Mouse (Mus musculus): ENCODE results near the gene Gpc6.

DNA sequence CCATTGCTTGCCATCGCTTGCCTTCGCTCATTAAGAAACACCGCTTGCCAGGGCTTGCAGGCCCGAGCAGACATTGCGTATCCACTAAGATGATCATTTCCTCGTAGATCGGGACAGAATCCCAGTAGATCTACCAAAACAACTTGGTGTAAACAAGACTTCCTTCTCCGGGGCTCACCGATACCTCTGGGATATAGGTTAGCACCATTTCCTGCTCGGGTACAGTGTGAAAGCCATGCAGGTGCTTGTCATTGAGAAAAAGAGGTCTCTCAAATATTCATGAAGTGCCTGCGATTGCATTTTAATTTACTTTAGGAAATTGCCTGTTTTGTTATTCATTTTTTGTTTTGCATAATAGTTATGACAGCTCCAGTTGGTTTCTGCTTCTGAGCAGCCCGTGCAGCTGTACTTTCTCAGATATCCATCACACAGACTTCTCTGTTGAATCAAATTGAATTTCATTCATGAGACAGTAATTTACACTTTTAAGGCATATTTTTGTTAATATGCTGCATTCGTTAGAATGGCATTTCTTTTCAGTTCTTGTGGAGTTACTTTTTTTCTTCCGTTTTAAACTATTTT is 230.9 kb downstream of the Gpc6 start:
- no peak for TF ChIP-seq POLR2A (IDR thresholded peaks at IDR 0.05; ENCODE audit: insufficient read depth, low read depth, low read length)
- TF ChIP-seq CTCF (IDR thresholded peaks at IDR 0.05; ENCODE audit: insufficient read depth, low read depth, low read length), result no peak

All from olfactory bulb, adult 2 months (tissue).